Mouse (Mus musculus) G1E (cell line): Measurements from ENCODE around the gene Orm2. TPM values are rescaled to one million over a fixed set of nuclear protein-coding genes. Genes with fewer than 3 reads are reported as not detected.

Experiments
- ATAC-seq: 2 replicates; pipeline ENCODE4 v1.8.0; 2016; ENCODE audit warnings: mild to moderate bottlenecking; ENCODE audit not compliant: insufficient number of reproducible peaks, poor library complexity, low FRiP score, severe bottlenecking; ENCODE audit errors: extremely low read depth
- DNase-seq: peaks from one replicate; pipeline ENCODE4 v3.0.0; 2012; ENCODE audit warnings: low spot score
- H3K27me3 ChIP-seq: 2 replicates; pipeline ENCODE4 v1.6.1; 2012; ENCODE audit warnings: mild to moderate bottlenecking, low read length, inconsistent platforms; ENCODE audit not compliant: insufficient read depth
- H3K36me3 ChIP-seq: replicated peaks from 2 replicates; pipeline ENCODE3; 2012; ENCODE audit warnings: mild to moderate bottlenecking, inconsistent platforms
- H3K4me1 ChIP-seq: 2 replicates; pipeline ENCODE4 v1.6.1; 2012; ENCODE audit warnings: low read depth, low read length, inconsistent platforms, mixed read lengths; ENCODE audit not compliant: insufficient read depth
- H3K4me3 ChIP-seq: 2 replicates; pipeline ENCODE4 v1.5.1; 2012; ENCODE audit warnings: low read depth, mild to moderate bottlenecking, inconsistent platforms, low read length, moderate library complexity, mixed read lengths
- H3K9me3 ChIP-seq: replicated peaks from 2 replicates; pipeline ENCODE4 v1.6.1; 2012; ENCODE audit warnings: inconsistent platforms
- CTCF ChIP-seq: IDR thresholded peaks from 2 replicates; pipeline ENCODE4 v1.5.1; 2012; ENCODE audit warnings: low read depth, low read length, inconsistent platforms, mixed read lengths
- GATA1 ChIP-seq: IDR thresholded peaks from 2 replicates; pipeline ENCODE4 v1.6.1; 2012; ENCODE audit warnings: borderline replicate concordance, low read length, inconsistent platforms, mixed read lengths
- GATA2 ChIP-seq: IDR thresholded peaks from 2 replicates; pipeline ENCODE4 v1.6.1; 2012; ENCODE audit warnings: low read depth, low read length, inconsistent platforms, borderline replicate concordance
- POLR2AphosphoS5 ChIP-seq: IDR thresholded peaks from 2 replicates; pipeline ENCODE4 v1.6.1; 2012; ENCODE audit warnings: low read depth, low read length, inconsistent platforms; ENCODE audit not compliant: insufficient replicate concordance
- TAL1 ChIP-seq: conservative IDR thresholded peaks from 2 replicates; pipeline ENCODE4 v1.6.1; 2012; ENCODE audit warnings: low read depth, low read length, inconsistent platforms, mixed read lengths
- polyA plus RNA-seq: library from polyadenylated mRNA; stranded (reverse); fragments of >175 nt; gene quantifications from 2 replicates; pipeline ENCODE4 v1.2.3, GENCODE M21; 2012
- total RNA-seq, 2 experiments: library from RNA; stranded (forward) in 1 of 2; stranded (reverse) in 1 of 2; fragments of 200-1000 nt in 1 of 2; fragments of >200 nt in 1 of 2; fragmentation: Nextera tagmentation in 1 of 2; gene quantifications; 2 replicates each; pipeline ENCODE4 v1.2.3; 2014 to 2017

Orm2 gene
- total and polyA plus RNA-seq, 3 experiments = not detected

DNA sequence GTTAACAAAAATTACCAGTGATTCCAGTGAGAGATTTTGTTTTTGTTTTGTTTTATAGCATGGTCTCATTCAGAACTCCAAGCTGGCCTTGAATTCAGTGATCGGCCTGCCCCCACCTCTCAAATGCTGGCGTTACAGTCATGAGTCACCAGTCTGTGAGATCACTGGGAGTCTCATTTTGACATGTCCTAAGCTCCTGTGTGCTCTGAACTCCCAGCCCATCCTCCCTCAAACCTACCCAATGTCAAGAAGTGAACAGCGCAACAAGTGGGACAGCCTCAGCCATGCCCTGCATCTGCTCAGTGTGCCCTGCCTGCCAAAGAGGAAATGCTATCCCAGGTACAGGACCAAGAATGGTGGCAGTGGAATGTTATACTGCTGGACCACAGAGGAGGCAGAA lies 23.0 kb downstream of the Orm2 start:
- TF ChIP-seq TAL1 (no peak), POLR2AphosphoS5 (no peak), CTCF (no peak), GATA1 (no peak), GATA2 (no peak)
- Histone ChIP-seq H3K36me3 (no peaks in the 10 kb centered on the region), H3K27me3 (no peaks in the 10 kb centered on the region), H3K4me3 (no peak overlapping the region), H3K9me3 (peaks cover 85% of the 10 kb centered on the region), H3K4me1 (no peaks in the 10 kb centered on the region)
- ATAC-seq (no peak), DNase-seq (no peak)

- no peaks in the 10 kb centered on the region for H3K4me1 ChIP-seq
- DNase-seq (no peak), ATAC-seq (no peak)
- peaks cover 85% of the 10 kb centered on the region for H3K9me3 ChIP-seq
- H3K36me3 ChIP-seq = no peaks in the 10 kb centered on the region
- no peaks in the 10 kb centered on the region for H3K27me3 ChIP-seq
- TF ChIP-seq POLR2AphosphoS5 (no peak), GATA2 (no peak), GATA1 (no peak), CTCF (no peak), TAL1 (no peak)
- no peak overlapping the region for H3K4me3 ChIP-seq
Observed at GRCm38 (mm10) chr4:63385784-63386183, 23.5 kb downstream of the Orm2 start.

DNA sequence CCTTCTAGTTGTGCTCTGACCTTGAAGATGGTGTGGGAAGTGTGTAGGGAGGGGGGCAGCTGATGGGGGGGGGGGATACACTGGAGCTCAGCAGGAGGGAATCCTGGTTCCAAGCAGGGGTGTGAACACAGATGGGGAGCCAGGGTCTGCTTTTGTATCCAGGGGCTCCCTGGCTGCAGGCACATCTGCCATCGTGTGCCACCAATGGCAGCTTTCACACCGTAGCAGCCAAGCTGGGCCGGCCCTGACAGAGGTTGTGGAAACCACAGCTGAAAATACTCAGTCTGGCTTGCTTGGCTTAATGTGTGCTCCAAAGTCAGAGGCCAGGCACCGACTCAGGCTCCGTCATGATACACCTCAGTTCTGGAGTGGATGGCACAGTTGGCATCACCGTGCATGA lies 25.8 kb downstream of the Orm2 start:
- Histone ChIP-seq H3K27me3 (no peaks in the 10 kb centered on the region), H3K4me1 (no peaks in the 10 kb centered on the region), H3K4me3 (no peak overlapping the region), H3K9me3 (peaks cover 82% of the 10 kb centered on the region), H3K36me3 (no peaks in the 10 kb centered on the region)
- TF ChIP-seq GATA1 = no peak
- TF ChIP-seq TAL1 = no peak
- no peak for TF ChIP-seq POLR2AphosphoS5
- TF ChIP-seq CTCF = no peak
- TF ChIP-seq GATA2 = no peak
- DNase-seq = no peak
- no peak for ATAC-seq

DNA sequence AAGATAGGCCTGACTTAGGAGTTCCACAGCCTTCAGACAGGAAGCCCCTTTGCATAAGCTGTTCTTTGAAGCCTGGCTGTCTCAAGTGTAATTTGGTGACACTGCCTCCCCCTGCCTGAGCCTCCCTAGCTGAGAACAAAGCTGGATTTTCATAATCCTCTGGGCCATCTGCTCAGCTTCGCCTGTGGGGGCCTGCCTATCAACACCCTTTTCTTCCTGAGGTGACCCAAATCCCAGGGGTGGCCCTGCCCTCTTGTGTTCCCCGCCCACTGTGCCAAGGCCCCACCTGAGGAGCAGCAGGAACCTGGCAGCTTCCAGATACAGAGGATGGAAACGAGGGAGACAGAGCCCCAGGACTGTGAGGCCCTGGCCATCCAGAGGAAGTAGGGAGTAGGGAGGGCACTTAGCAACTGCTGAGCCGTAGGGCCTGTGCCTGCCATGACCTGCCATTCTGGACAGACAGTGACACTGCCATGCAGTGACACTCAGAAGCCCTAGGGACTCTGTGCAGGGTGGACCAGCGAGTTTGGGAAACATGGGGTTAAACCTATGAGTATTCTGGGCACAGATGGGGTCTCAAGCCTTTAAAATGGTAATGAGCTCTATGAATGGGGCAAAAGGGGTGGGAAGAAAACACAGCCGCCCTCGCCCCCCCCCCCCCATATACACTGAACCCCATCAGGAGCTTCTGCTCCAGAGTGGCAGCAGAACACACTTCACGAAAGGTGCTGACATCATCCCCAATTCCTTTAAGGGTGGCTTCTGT lies 27.1 kb downstream of the Orm2 start:
- Histone ChIP-seq H3K4me1 (no peaks in the 10 kb centered on the region), H3K27me3 (no peaks in the 10 kb centered on the region), H3K4me3 (no peak overlapping the region), H3K36me3 (no peaks in the 10 kb centered on the region), H3K9me3 (peaks cover 81% of the 10 kb centered on the region)
- ATAC-seq (no peak), DNase-seq (no peak)
- TF ChIP-seq GATA1 (no peak), POLR2AphosphoS5 (no peak), TAL1 (no peak), CTCF (no peak), GATA2 (no peak)

- Histone ChIP-seq H3K36me3 (no peaks in the 10 kb centered on the region), H3K27me3 (no peaks in the 10 kb centered on the region), H3K4me3 (no peak overlapping the region), H3K4me1 (no peaks in the 10 kb centered on the region), H3K9me3 (peaks cover 86% of the 10 kb centered on the region)
- no peak for DNase-seq
- ATAC-seq = no peak
- TF ChIP-seq GATA2 (no peak), GATA1 (no peak), CTCF (no peak), TAL1 (no peak)
Observed at GRCm38 (mm10) chr4:63389887-63390528, 27.8 kb downstream of the Orm2 start.

GRCm38 (mm10) chr4:63391322-63391721 lies 29.1 kb downstream of the Orm2 start:
- ATAC-seq (no peak), DNase-seq (no peak)
- Histone ChIP-seq H3K9me3 (peaks cover 90% of the 10 kb centered on the region), H3K36me3 (no peaks in the 10 kb centered on the region), H3K27me3 (no peaks in the 10 kb centered on the region), H3K4me1 (no peaks in the 10 kb centered on the region), H3K4me3 (no peak overlapping the region)
- TF ChIP-seq CTCF = no peak
